Mouse (Mus musculus): ENCODE measurements around the gene 4931400O07Rik. TPM values are rescaled to one million over a fixed set of nuclear protein-coding genes. Genes with fewer than 3 reads are reported as not detected.

The 4931400O07Rik gene
- not detected in 2 replicates for polyA plus RNA-seq (2012; rRNA removed; ENCODE audit: low replicate concordance)

GRCm38 (mm10) chrX:62467691-62468090 lies at the start of gene 4931400O07Rik:
Gene 4931400O07Rik (plus strand): TSS chrX:62467991.

Other genes starting within 250 kb of the 4931400O07Rik start
- not detected in 2 replicates for gene 4933402E13Rik, start 184.5 kb upstream of the 4931400O07Rik start, polyA plus RNA-seq (2012; rRNA removed; ENCODE audit: low replicate concordance)

Data from duodenum, adult 2 months (tissue).